Mouse (Mus musculus) kidney, postnatal 0 days (tissue): ENCODE data around the gene Dph2. TPM values are rescaled to one million over a fixed set of nuclear protein-coding genes. Genes with fewer than 3 reads are reported as not detected.

ENCODE experiments used
- ATAC-seq: fragments of 200-750 bp; cut with Nextera tagmentation; replicated peaks from 2 replicates; pipeline ENCODE4 v1.8.0; 2017; ENCODE audit warnings: low read depth, moderate number of reproducible peaks, moderate TSS enrichment, moderate library complexity; ENCODE audit not compliant: low FRiP score
- DNase-seq: peaks from one replicate; pipeline ENCODE4 v3.0.0-alpha.2; 2016; ENCODE audit warnings: low spot score
- H3K27ac ChIP-seq: fragments of 300-500 bp; sonication (generic); 2 replicates; pipeline ENCODE4 v1.5.1; 2014; ENCODE audit warnings: mild to moderate bottlenecking
- H3K27me3 ChIP-seq: fragments of 300-500 bp; sonication (generic); 2 replicates; pipeline ENCODE4 v1.6.1; 2014; ENCODE audit warnings: low read length, mixed read lengths; ENCODE audit not compliant: insufficient read depth
- H3K36me3 ChIP-seq: fragments of 300-500 bp; sonication (generic); 2 replicates; pipeline ENCODE4 v1.6.1; 2014; ENCODE audit warnings: low read length, mixed read lengths; ENCODE audit not compliant: insufficient read depth
- H3K4me1 ChIP-seq: fragments of 300-500 bp; sonication (generic); replicated peaks from 2 replicates; pipeline ENCODE4 v1.6.1; 2014; ENCODE audit warnings: antibody characterized with exemption, low read length, mixed read lengths; ENCODE audit not compliant: insufficient read depth
- H3K4me2 ChIP-seq: fragments of 300-500 bp; sonication (generic); 2 replicates; pipeline ENCODE4 v1.6.1; 2014; ENCODE audit warnings: mild to moderate bottlenecking, low read length, moderate library complexity, mixed read lengths
- H3K4me3 ChIP-seq: fragments of 300-500 bp; sonication (generic); replicated peaks from 2 replicates; pipeline ENCODE4 v1.5.1; 2014; ENCODE audit warnings: low read depth, low read length
- H3K9ac ChIP-seq: fragments of 300-500 bp; sonication (generic); 2 replicates; pipeline ENCODE4 v1.6.1; 2014; ENCODE audit warnings: low read depth, low read length
- H3K9me3 ChIP-seq: fragments of 300-500 bp; sonication (generic); replicated peaks from 2 replicates; pipeline ENCODE4 v1.6.1; 2016; ENCODE audit warnings: low read length, inconsistent platforms, mixed read lengths
- CTCF ChIP-seq: IDR thresholded peaks from 2 replicates; pipeline ENCODE4 v1.5.1; 2016; ENCODE audit warnings: antibody characterized with exemption, low read depth, mild to moderate bottlenecking, moderate library complexity
- WGBS: fragments of 180-500 bp; shearing (Covaris S2); extraction: QIAGEN DNeasy Blood & Tissue Kit; methylation state at CpG from one replicate; pipeline ENCODE4 v1.1.7; 2014; 5-methylcytosine and 5-hydroxymethylcytosine counted together
- polyA plus RNA-seq: library from polyadenylated mRNA; unstranded; fragments of >200 nt; fragmentation: Nextera tagmentation; extraction: Ambion mirVana; gene quantifications from 2 replicates; pipeline ENCODE4 v1.2.1, GENCODE M21; 2015

The Dph2 gene
- polyA plus RNA-seq, 1 experiment from 2014 or later: 12.5 TPM

GRCm38 (mm10) chr4:117928234-117928633, 36.4 kb upstream of the Dph2 start:
- peak; percentile 83 for TF ChIP-seq CTCF
- Histone ChIP-seq H3K27ac (no peak overlapping the region), H3K9ac (no peak overlapping the region), H3K9me3 (no peaks in the 10 kb centered on the region), H3K27me3 (peaks cover 20% of the 10 kb centered on the region), H3K36me3 (no peaks in the 10 kb centered on the region), H3K4me3 (no peak overlapping the region), H3K4me1 (peaks cover 7% of the 10 kb centered on the region), H3K4me2 (peak overlapping the region; percentile 84)
- WGBS: 18% methylated on average over 6 of the region's 6 CpGs
- DNase-seq (peak; percentile 74), ATAC-seq (no peak)

- Histone ChIP-seq H3K4me3 (peak overlapping the region; percentile 45), H3K9me3 (no peaks in the 10 kb centered on the region), H3K27ac (no peak overlapping the region), H3K27me3 (peaks cover 20% of the 10 kb centered on the region), H3K36me3 (no peaks in the 10 kb centered on the region), H3K4me1 (peaks cover 7% of the 10 kb centered on the region), H3K9ac (peak overlapping the region; percentile 35; the same call in 1 of the 2 replicates), H3K4me2 (peak overlapping the region; percentile 89)
- 4% methylated on average over 64 of the region's 71 CpGs for WGBS
- DNase-seq (no peak), ATAC-seq (no peak)
- no peak for TF ChIP-seq CTCF
Observed at GRCm38 (mm10) chr4:117926545-117927482, 35.0 kb upstream of the Dph2 start.

GRCm38 (mm10) chr4:117924916-117925315, 33.1 kb upstream of the Dph2 start:
- H3K4me1 ChIP-seq: peaks cover 7% of the 10 kb centered on the region
- H3K36me3 ChIP-seq: no peaks in the 10 kb centered on the region
- H3K4me2 ChIP-seq: no peak overlapping the region
- WGBS: 67% methylated on average over 5 of the region's 6 CpGs
- no peak for TF ChIP-seq CTCF
- H3K9me3 ChIP-seq: no peaks in the 10 kb centered on the region
- no peak for DNase-seq
- H3K9ac ChIP-seq: no peak overlapping the region
- H3K27me3 ChIP-seq: peaks cover 20% of the 10 kb centered on the region
- H3K4me3 ChIP-seq: no peak overlapping the region
- H3K27ac ChIP-seq: no peak overlapping the region
- ATAC-seq: no peak

GRCm38 (mm10) chr4:117923450-117923849, 31.6 kb upstream of the Dph2 start:
- no peak for ATAC-seq
- Histone ChIP-seq H3K27me3 (peaks cover 20% of the 10 kb centered on the region), H3K4me1 (peaks cover 6% of the 10 kb centered on the region), H3K4me3 (no peak overlapping the region), H3K27ac (no peak overlapping the region), H3K36me3 (no peaks in the 10 kb centered on the region), H3K9me3 (no peaks in the 10 kb centered on the region), H3K9ac (no peak overlapping the region), H3K4me2 (no peak overlapping the region)
- WGBS: 71% methylated on average over 2 of the region's 2 CpGs
- DNase-seq: no peak
- no peak for TF ChIP-seq CTCF

GRCm38 (mm10) chr4:117921358-117921757, 29.5 kb upstream of the Dph2 start:
- H3K4me3 ChIP-seq: no peak overlapping the region
- DNase-seq (no peak), ATAC-seq (no peak)
- H3K27me3 ChIP-seq: peaks cover 7% of the 10 kb centered on the region
- WGBS: 82% methylated on average over 2 of the region's 2 CpGs
- H3K4me2 ChIP-seq: no peak overlapping the region
- TF ChIP-seq CTCF: no peak
- no peak overlapping the region for H3K27ac ChIP-seq
- no peaks in the 10 kb centered on the region for H3K4me1 ChIP-seq
- H3K36me3 ChIP-seq: no peaks in the 10 kb centered on the region
- no peak overlapping the region for H3K9ac ChIP-seq
- no peaks in the 10 kb centered on the region for H3K9me3 ChIP-seq

GRCm38 (mm10) chr4:117918762-117919161, 26.9 kb upstream of the Dph2 start:
- H3K9me3 ChIP-seq: no peaks in the 10 kb centered on the region
- no peak overlapping the region for H3K4me2 ChIP-seq
- WGBS: 83% methylated on average over 5 of the region's 5 CpGs
- no peaks in the 10 kb centered on the region for H3K36me3 ChIP-seq
- H3K4me1 ChIP-seq: peaks cover 6% of the 10 kb centered on the region
- H3K27ac ChIP-seq: no peak overlapping the region
- no peak overlapping the region for H3K9ac ChIP-seq
- H3K4me3 ChIP-seq: no peak overlapping the region
- no peak for TF ChIP-seq CTCF
- no peaks in the 10 kb centered on the region for H3K27me3 ChIP-seq
- ATAC-seq: no peak
- DNase-seq: no peak
